Mouse (Mus musculus) left cerebral cortex, postnatal 25 days (tissue): ENCODE measurements around the gene Tmem163. TPM values are rescaled to one million over a fixed set of nuclear protein-coding genes. Genes with fewer than 3 reads are reported as not detected.

Experiments
- DNase-seq, 2 experiments: peaks; one replicate each; pipeline ENCODE4 v3.0.0; 2022; ENCODE audit warnings: low spot score in 2 of 2, mixed read lengths in 1 of 2
- intact Hi-C: fragments of 180-260 bp; cut with DNase I; formaldehyde crosslinking; loops from one replicate; pipeline ENCODE4 v1.15.1; 2025
- total RNA-seq, 2 experiments: library from RNA; stranded (reverse); gene quantifications; 2 replicates each; pipeline ENCODE4 v1.2.3; 2021

Tmem163 gene
- total RNA-seq, 2 experiments from 2014 or later = 25.7 to 25.9 TPM

DNA sequence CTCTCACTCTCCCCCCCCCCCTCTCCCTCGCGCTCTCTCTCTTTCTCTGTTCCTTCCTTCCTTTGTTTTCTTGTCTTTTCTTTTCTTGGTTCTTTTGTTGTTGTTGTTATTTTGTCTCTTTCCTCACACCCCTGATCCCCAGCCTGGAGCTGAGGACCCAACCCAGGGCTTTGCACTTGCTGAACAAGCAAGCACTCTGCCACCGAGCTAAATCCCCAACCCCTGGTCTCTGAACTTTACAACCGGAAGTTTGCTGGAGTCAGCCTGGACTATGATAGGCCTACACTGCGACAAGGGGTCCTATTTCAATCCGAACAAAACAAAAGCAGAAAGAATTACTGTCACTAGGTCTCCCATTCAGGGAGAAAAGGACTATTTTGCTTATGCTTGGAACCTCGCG lies 102.8 kb downstream of the Tmem163 start:
- intact Hi-C loops = no loop called here
- DNase-seq = no peak

DNA sequence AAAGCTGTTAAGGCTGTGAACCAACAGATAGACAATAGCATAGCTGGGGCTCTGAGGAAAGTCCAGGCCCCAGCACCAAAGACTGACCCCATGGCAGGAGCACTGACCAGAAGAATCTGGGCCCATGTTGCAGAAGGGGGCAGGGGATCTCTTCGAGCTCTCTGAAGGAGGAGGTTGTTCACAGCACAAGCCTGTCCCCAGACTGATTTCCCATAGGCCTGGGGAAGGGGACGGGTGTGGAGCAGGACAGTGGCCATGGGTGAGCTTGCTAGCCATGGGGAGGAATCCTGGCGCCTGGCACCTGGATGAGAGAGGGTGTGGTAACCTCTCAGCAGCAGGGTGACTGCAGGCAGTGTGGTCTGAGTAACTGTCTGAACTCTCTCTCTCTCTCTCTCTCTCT lies 103.2 kb downstream of the Tmem163 start:
- intact Hi-C loops = no loop called here
- no peak for DNase-seq

DNA sequence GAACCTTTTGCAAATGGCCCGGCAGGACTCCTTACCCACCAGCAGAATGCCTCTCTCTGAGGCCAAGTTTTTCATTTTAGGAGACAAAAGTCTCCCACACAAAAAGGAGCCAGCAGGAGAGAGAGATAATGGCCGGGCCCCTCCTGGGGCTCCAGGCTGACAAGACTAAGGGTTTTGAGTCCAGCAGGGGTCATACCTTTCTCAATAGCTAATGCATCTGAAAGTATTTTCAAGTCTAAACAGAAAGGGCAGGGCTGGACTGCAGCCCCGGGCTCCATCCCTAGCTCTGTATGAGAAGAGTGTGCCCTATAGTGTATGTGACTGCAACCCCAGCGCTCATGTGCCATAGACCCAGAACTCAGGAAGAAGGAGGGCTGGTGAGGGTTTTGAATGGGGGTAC lies 103.7 kb downstream of the Tmem163 start:
- DNase-seq = no peak
- intact Hi-C loops = no loop called here

DNA sequence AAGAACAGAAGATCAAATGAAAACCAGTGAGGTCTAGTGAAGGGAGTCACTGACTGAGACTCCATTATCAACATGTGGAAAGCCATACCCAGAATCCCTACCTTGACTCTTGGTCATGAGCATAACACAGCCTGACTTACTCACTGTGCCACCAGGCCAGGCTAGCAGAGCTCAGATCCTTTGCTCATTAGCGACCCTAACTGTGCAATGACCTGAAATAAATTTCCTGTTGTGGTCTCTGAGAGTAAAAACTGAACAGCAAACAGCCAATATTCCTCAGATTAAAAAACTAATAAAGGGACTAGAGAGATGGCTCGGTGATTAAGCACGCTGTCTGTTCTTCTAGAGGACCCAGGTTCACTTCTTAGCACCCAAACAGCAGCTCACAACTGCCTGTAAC lies 106.2 kb downstream of the Tmem163 start:
- DNase-seq = no peak

DNA sequence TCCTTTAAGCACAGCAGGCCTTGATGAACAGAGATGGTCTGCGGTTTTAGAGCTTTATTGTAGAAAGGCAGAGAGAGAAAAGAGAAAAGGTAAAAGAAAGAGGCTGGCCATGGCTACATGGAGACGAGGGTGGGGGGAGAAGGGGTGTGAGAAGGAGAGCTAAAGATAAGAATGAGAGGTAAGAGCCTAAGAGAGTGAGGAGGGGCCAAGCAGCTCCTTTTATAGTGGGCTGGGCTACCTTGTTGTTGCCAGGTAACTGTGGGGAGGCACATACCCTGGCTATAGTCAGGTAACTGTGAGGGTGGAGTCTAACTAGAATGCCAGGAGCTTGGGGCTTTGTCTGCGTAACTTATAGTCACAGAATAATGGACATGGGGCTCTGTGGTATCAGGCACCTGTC lies 110.7 kb downstream of the Tmem163 start:
- intact Hi-C loops = no loop called here
- DNase-seq = no peak

More for the DNA sequence above, 106.2 kb downstream of the Tmem163 start:
- intact Hi-C loops = no loop called here

DNA sequence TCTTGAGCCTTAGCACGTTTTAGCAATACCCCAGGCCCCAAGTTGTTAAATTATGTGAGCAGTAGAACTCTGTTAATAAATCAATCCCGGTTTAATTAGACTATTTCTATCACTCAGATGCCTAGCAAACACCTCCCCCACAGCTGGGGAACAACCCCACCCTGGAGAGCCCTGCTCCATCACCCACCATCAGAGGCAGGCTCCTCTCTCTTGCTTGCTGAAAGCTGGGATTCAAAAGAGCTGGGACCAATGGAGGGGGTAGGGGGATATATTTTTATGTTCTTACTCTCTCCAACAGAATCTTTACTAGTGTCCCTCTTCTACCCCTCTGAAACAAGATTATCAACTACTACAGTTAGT lies 122.9 kb downstream of the Tmem163 start:
- DNase-seq = no peak
- intact Hi-C loops = no loop called here

DNA sequence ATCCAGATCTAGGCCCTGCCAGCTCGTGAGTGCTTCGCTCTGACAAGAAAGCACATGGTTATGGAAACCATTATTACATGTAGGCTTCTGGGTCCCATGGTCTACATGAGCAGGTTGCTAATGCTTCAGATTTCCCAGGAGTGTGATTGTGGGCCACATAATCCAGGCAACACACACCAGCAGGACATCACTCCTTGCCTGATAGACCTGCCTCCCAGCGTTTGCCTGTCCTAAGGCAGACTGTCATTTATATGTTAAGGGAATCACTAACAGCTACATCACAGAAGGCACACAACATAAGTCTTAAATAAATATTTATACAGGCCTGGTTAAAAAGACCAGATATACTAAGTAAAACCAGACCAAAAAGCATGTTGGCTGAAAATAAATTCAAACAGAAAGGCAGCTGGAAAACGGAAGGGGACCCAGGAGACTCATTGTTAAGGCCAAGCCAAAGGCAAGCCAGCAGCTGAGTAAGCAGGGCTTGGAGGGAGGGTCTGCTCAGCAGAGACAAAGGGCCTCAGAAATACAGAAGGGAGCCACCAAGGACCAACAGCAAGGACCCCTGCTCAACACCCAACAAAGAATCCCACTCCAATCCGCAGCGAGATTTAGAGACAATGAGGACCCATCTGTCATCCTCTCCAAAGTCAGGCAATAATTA lies 123.4 kb downstream of the Tmem163 start:
- intact Hi-C loops = no loop called here
- no peak for DNase-seq

DNA sequence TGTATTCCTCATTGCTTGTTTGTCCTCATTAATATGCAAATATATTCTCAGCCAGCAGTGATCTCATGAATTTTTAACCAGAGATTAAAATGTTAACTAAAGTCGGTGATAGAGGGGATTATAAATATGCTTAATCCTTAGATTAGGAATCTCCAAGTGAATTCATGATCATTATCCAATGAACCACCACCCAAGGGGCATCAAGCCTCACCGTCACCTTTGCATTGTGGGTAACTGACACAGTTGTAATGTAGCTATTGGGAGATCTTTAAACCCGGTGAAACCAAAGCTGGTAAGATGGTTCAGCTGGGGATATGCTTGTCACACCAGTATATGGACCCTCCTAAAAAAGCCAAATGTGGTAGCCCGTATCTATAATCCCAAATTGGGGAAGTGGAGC lies 131.3 kb downstream of the Tmem163 start:
- intact Hi-C loops = no loop called here
- DNase-seq = no peak

DNA sequence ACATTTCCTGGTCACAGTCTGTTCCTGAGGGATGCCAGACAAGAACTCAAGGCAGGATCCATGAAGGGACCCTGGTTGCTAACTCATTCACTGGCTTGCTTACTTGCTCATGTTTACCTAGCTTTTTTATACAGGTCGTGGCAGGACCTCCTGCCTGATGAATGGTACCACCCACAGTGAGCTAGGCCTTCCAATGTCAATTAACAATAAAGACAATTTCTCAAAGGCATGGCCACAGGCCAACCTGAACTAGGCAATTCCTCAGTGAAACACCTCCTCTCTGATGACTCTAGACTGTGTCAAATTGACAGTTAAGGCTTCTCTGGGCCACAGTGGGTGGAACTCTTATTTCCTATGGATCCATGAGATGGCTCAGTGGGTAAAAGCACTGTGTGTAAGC lies 136.6 kb downstream of the Tmem163 start:
- DNase-seq = no peak
- intact Hi-C loops = no loop called here

DNA sequence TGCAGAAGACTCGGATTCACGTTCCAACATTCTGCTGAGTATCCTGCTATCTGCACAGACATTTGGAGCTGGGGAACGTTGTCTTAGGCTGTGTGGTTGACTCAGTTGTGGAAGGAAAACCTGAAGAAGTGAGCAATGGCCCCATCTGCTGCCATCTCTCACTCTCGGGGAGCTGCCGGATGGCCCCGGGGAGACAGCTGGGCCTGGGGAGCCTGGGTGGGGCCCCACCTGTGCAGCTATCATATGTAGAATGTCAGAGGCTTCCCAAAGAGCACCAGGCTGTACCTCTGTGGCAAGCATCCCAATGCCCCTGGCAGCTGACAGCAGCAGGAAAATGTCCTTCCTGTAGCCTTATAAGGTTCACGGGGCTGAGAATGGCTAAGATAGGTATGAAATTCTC lies 137.4 kb downstream of the Tmem163 start:
- peak; percentile 4 to 38 for DNase-seq
- intact Hi-C loops = no loop called here

DNA sequence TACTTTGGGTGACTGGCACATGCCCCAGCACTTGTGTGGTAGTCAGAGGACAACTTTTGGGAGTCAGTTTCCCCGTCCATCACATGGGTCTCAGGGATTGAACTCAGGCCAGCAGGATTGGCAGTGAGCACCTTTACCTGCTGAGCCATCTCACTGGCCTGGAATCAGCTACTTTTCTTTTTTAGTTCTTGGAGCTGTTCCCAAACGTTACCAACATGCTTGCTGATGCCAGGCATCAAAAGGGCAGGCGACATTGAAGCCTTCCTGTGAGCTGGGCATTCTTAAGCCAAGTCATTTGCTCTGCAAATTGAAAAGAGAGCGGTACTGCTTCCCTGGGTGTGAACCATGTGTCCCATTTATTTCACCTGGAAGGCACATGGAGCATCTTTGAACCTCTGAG lies 137.8 kb downstream of the Tmem163 start:
- no peak for DNase-seq
- intact Hi-C loops = no loop called here

DNA sequence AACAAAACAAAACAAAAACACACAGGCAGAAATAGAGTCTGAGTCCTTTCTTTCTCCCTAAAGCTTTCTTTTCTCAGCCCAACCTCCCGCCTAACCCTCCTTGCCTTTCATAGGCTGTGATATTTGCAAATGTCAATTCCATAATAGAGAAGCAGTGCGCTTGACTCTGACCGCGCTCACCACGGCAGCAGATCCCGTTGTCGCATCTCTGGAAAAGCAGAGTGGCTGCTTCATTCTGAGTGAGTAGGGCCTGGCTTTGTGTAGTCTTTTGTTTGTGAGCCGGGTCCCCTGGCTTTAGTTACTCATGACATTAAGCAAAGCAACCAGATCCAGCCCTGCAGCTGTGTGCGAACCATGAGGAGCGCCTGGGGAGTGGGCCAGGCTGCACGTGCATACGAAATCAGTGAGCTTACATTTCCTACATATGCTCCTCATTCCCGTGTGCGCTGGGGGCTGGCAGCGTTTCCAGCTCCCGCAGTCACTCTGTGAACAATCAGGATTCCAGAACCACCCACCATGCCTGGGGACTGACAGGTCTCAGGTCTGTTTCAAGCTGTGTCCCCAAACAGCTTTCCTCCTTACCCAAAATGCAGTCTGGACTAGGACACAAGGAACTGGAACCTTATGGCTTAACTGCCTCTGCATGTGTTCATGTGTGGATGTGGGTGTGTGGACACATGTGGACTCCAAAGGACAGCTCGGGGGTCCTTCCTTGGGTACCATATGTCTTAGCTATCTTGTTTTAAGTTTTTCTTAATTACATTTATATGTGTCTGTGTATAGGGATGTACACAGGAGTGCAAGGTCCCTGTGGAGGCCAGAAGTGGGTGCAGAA lies 141.9 kb downstream of the Tmem163 start:
- DNase-seq = peak; percentile 24 to 31
- intact Hi-C loops = no loop called here

DNA sequence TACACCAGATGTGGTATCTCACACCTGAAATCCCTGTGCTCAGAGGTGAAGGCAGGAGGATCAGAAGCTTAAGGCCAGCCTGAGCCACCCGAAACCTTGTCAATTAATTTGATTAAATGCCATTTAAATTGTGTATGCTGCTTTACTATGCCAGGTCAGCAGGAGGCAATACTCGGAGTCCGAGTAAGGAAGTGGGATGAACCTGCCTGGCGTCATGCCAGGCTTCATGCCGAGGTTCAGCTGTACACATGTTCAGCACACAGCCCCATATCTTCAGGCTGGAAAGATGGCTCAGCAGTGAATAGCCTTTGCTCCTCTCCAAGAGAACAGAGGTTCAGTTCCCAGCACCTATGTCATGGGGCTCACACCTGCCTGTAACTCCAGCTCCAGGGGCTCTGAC lies 142.9 kb downstream of the Tmem163 start:
- DNase-seq = no peak

DNA sequence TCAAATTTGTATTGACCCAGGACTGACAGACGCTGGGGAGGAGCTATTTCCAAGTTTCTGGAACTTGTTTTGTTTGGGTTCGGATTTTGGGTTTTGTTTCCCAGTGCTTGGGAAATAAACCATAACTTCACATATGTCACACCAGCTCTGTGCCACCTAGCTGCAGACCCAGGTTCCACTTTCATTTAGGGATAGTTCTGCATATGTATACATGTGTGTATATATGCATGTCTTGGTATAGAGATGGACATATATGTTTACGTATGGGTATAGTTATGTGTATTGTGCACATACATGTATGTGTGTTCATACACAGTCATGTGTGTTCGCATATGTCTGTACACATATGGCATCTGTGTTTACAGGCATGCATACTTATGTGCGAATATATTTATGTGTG lies 147.6 kb downstream of the Tmem163 start:
- DNase-seq = no peak
- intact Hi-C loops = no loop called here

More for the DNA sequence above, 142.9 kb downstream of the Tmem163 start:
- intact Hi-C loops = no loop called here

DNA sequence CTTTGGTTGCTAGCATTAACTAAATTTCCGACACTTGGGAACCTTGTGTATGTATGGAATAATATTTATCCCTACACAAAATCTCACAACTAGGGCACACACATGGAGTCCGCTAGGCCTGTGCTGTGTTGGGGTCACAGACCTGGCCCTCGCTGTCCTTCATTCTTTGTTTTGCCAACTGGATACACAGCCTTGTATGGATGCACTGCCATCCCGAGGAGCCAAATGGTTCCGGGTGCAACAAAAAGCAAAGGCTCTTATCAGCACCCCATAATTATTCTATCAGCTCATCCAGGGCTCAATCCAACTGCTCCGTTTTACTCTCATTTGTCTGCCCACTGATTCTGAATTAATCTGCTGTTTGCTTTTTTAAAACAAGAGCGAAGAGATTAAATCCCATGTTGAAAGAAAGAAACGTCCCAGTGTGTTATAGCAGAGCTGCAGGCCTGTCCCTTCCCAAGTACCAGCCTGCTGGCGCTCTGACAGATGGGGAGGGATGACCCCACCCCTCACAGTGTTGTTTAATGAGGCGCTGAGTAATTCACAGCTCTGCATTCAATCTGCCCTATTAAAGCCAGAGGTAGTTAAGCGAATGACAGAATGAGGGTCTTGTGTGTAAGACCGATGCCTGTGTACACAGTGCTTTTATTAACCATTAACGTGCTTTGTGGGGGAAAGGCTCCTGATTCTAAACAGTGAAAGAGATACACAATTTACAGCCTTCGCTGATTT lies 148.3 kb downstream of the Tmem163 start:
- peak in 1 of 2 experiments; percentile 3 for DNase-seq
- intact Hi-C loops = no loop called here

DNA sequence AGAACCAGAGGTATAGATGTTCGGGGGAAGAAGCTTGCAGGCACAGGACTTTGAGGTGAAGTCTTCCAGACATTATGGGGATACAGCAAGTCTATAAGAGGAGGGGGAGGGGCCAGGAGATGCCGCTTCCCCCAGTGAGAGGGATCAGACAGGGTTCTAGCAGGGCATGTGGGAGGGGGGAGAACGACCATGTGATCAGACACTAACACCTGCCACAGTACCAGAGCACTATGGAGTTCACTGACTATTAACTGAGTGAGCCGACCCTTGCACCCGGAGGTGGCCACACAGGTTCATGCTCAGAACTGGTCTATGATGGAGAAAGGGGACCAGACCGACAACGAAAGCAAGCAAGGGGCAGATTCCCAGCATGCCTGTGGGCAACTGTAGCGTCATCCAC lies 156.0 kb downstream of the Tmem163 start:
- no peak for DNase-seq
- intact Hi-C loops = no loop called here

DNA sequence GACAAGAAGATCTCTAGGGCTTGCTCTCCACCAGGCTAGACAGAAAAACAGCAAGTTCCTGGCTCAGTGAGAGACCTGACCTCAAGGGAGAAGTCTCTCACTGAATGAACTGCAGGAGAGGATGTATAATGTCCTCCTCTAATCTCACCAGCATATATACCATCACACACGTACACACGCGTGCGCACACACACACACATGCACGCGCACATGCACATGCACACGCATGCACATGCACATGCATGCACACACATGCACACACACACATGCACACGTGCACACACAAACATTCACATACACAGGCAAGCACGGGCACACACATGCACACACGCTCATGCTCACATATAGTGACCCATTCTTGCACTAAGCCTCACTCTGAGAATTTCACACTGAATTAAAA lies 164.5 kb downstream of the Tmem163 start:
- intact Hi-C loops = no loop called here
- DNase-seq = no peak

DNA sequence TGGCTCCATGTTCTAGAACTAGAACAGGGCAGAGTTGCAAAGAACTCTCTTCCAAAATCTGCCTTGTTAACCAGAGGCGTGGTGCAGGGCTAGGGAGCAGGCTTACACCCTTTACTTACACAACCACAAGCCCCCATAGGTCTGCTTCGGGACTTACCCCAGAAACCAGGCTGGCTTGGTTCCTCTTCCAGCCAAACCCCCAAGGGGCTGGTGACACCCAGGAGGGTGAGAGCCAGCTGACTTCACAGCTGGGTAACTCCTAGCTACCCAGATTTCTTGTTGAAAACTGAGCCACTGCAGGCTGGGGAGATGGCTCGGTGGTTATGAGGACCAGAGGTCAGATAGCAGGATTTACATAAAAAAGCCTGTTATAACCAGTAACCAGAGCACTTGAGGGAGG lies 164.9 kb downstream of the Tmem163 start:
- DNase-seq = no peak
- intact Hi-C loops = no loop called here

DNA sequence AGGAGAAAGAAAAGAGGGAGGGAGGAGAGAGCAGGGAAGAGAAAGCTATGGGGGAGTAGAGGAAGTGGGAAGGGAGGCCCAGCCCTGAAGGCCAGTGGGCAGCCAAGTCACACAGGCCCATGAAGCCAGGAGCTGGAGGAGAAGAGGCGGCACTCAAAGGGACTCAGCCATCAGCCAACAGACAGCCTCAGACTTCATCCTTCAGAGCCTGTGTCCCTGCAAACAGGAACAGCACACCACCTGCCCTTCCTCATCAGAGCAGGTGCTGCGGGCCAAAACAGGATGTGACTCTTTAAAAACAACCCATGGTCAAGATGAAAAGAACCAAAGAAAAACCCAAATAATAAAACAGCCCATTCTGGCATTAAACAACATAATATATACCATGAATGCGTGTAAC lies 165.7 kb downstream of the Tmem163 start:
- DNase-seq = no peak
- intact Hi-C loops = no loop called here

DNA sequence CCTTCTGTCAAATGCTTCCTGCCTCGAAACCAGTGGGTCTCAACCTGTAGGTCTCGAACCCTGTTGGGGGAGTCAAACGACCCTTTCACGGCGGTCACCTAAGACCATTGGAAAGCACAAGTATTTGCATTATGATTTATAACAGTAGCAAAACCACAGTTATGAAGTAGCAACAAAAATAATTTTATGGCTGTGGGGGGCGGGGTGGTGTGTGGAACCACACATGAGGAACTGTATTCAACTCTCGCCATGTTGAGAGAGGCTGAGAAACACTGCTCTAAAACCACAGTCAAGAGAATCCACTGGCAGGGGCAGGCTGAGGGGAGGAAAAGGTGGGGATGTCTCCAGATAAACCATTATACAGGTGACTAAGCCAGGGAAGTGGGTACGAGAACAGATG lies 166.2 kb downstream of the Tmem163 start:
- DNase-seq = no peak
- intact Hi-C loops = no loop called here

DNA sequence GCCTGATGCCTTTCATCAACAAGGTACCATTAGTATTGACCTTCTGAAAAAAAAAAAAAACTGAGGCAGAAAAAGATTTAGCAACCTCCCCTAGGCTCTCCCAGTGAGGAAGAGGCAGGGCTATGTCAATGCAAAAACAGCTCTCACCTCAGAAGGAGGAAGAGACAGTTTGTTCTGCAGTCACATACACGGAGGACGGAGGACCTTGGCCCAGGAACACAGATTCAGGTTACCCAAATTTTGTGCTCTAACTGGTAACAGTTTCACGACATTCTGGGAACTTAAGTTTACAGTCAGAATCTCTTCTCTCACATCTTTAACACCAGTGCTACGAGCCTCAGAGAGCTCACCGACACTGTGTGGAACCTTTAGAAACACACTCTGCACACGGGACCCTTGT lies 166.6 kb downstream of the Tmem163 start:
- intact Hi-C loops = no loop called here

More for the DNA sequence above, 166.6 kb downstream of the Tmem163 start:
- no peak for DNase-seq
